Mouse (Mus musculus): ENCODE measurements at regions not wholly inside any gene's neighbourhood (a gene's known extent, or its start where the extent isn't known, plus 50 kb on each side); places are given as distances from the start of the nearest gene placed in this dataset.

DNA sequence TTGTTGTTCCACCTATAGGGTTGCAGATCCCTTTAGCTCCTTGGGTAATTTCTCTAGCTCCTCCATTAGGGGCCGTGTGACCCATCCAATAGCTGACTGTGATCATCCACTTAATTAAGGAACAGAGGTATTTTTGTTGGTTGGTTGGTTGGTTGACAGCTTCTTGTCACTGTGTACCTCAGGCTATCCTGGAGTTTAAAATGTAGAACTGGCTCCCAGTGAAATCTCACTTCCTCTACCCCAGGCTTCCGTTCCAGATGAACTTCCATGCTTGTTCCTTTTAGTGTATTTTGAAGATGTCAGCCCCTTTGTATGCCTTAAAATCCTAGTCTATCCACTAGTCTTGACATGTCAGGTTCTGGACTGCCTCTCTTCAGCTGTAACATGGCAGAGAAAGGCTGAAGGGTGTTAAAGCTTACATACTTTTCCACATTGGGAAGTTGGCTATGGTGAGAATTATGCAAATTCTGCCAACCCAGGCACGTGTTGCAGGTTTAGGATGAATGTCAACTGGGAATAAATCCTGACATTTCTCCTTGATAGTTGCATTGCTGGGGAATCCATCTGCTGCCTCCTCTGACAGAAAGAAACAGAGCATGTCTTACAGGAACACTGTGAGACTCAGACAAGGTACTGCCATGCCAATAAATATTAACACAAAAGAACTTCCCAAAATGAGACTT is 191.6 kb upstream of the Chl1 start:
- no peaks in the 10 kb centered on the region for H3K27me3 ChIP-seq (ENCODE audit: control insufficient read depth, insufficient read depth, low read length)
- H3K9me3 ChIP-seq (ENCODE audit: control insufficient read depth, low read length), result no peaks in the 10 kb centered on the region
- no peaks in the 10 kb centered on the region; the same call in 1 of the 2 replicates for H3K4me1 ChIP-seq (replicated peaks; ENCODE audit: control insufficient read depth, insufficient read depth, low read length)
- H3K27ac ChIP-seq (ENCODE audit: low read depth, low read length), result no peak overlapping the region
- ATAC-seq (replicated peaks; ENCODE audit: low FRiP score), result no peak
- no peak overlapping the region for H3K9ac ChIP-seq (ENCODE audit: low read length)
- no peak for DNase-seq (ENCODE audit: low spot score)
- H3K4me3 ChIP-seq (ENCODE audit: low read depth, low read length), result no peak overlapping the region
- no peaks in the 10 kb centered on the region for H3K36me3 ChIP-seq (ENCODE audit: control insufficient read depth, insufficient read depth, low read length)
- WGBS, result 81% methylated on average over 3 of the region's 3 CpGs
- no peak overlapping the region for H3K4me2 ChIP-seq (ENCODE audit: low read depth, low read length, severe bottlenecking)

DNA sequence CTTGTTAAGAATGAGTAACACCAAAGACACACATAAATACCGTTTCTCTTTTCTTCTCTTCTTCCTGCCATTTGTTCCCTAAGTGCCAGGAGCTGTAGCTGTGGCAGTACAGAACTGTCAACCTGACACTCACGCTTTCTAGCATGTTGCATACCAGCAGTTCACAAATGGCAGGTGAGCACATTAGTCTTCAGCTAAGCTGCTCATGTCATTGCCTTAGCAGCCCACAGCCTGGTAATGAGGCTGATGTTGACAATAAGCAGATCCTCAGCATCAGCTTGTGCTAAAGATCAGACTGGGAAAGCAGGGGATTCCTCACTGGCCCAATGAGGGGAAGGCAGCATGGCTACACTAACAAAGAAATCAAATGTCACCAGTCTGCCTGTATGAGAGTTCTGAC is 190.4 kb upstream of the Chl1 start:
- H3K4me2 ChIP-seq (ENCODE audit: low read depth, low read length, severe bottlenecking), result no peak overlapping the region
- DNase-seq (ENCODE audit: low spot score) (no peak), ATAC-seq (replicated peaks; ENCODE audit: low FRiP score) (no peak)
- H3K9me3 ChIP-seq (ENCODE audit: control insufficient read depth, low read length), result no peaks in the 10 kb centered on the region
- 85% methylated on average over 2 of the region's 2 CpGs for WGBS
- no peaks in the 10 kb centered on the region; the same call in 1 of the 2 replicates for H3K4me1 ChIP-seq (replicated peaks; ENCODE audit: control insufficient read depth, insufficient read depth, low read length)
- no peak overlapping the region for H3K4me3 ChIP-seq (ENCODE audit: low read depth, low read length)
- H3K27me3 ChIP-seq (ENCODE audit: control insufficient read depth, insufficient read depth, low read length), result no peaks in the 10 kb centered on the region
- no peaks in the 10 kb centered on the region for H3K36me3 ChIP-seq (ENCODE audit: control insufficient read depth, insufficient read depth, low read length)
- H3K9ac ChIP-seq (ENCODE audit: low read length), result no peak overlapping the region
- H3K27ac ChIP-seq (ENCODE audit: low read depth, low read length), result no peak overlapping the region

GRCm38 (mm10) chr6:103320550-103320949 is 189.8 kb upstream of the Chl1 start:
- no peak overlapping the region for H3K4me3 ChIP-seq (ENCODE audit: low read depth, low read length)
- no peaks in the 10 kb centered on the region; the same call in 1 of the 2 replicates for H3K4me1 ChIP-seq (replicated peaks; ENCODE audit: control insufficient read depth, insufficient read depth, low read length)
- H3K36me3 ChIP-seq (ENCODE audit: control insufficient read depth, insufficient read depth, low read length), result no peaks in the 10 kb centered on the region
- DNase-seq (ENCODE audit: low spot score) (no peak), ATAC-seq (replicated peaks; ENCODE audit: low FRiP score) (no peak)
- H3K27ac ChIP-seq (ENCODE audit: low read depth, low read length), result no peak overlapping the region
- H3K9me3 ChIP-seq (ENCODE audit: control insufficient read depth, low read length), result no peaks in the 10 kb centered on the region
- WGBS, result 73% methylated on average over 4 of the region's 4 CpGs
- no peaks in the 10 kb centered on the region for H3K27me3 ChIP-seq (ENCODE audit: control insufficient read depth, insufficient read depth, low read length)
- H3K4me2 ChIP-seq (ENCODE audit: low read depth, low read length, severe bottlenecking), result no peak overlapping the region
- no peak overlapping the region for H3K9ac ChIP-seq (ENCODE audit: low read length)

GRCm38 (mm10) chr6:103321058-103321457 is 189.3 kb upstream of the Chl1 start:
- Histone ChIP-seq H3K27me3 (ENCODE audit: control insufficient read depth, insufficient read depth, low read length) (no peaks in the 10 kb centered on the region), H3K4me2 (ENCODE audit: low read depth, low read length, severe bottlenecking) (no peak overlapping the region), H3K36me3 (ENCODE audit: control insufficient read depth, insufficient read depth, low read length) (no peaks in the 10 kb centered on the region), H3K27ac (ENCODE audit: low read depth, low read length) (no peak overlapping the region), H3K4me3 (ENCODE audit: low read depth, low read length) (no peak overlapping the region), H3K4me1 (replicated peaks; ENCODE audit: control insufficient read depth, insufficient read depth, low read length) (no peaks in the 10 kb centered on the region; the same call in 1 of the 2 replicates), H3K9me3 (ENCODE audit: control insufficient read depth, low read length) (no peaks in the 10 kb centered on the region), H3K9ac (ENCODE audit: low read length) (no peak overlapping the region)
- 87% methylated on average over 2 of the region's 2 CpGs for WGBS
- DNase-seq (ENCODE audit: low spot score) (no peak), ATAC-seq (replicated peaks; ENCODE audit: low FRiP score) (no peak)

- no peak overlapping the region for H3K4me3 ChIP-seq (ENCODE audit: low read depth, low read length)
- H3K9ac ChIP-seq (ENCODE audit: low read length), result no peak overlapping the region
- no peaks in the 10 kb centered on the region for H3K9me3 ChIP-seq (ENCODE audit: control insufficient read depth, low read length)
- no peaks in the 10 kb centered on the region for H3K36me3 ChIP-seq (ENCODE audit: control insufficient read depth, insufficient read depth, low read length)
- no peak overlapping the region for H3K27ac ChIP-seq (ENCODE audit: low read depth, low read length)
- ATAC-seq (replicated peaks; ENCODE audit: low FRiP score) (no peak), DNase-seq (ENCODE audit: low spot score) (no peak)
- H3K4me2 ChIP-seq (ENCODE audit: low read depth, low read length, severe bottlenecking), result no peak overlapping the region
- H3K27me3 ChIP-seq (ENCODE audit: control insufficient read depth, insufficient read depth, low read length), result no peaks in the 10 kb centered on the region
- no peaks in the 10 kb centered on the region for H3K4me1 ChIP-seq (replicated peaks; ENCODE audit: control insufficient read depth, insufficient read depth, low read length)
These were observed 187.9 kb upstream of the Chl1 start for GRCm38 (mm10) chr6:103322442-103322841.

DNA sequence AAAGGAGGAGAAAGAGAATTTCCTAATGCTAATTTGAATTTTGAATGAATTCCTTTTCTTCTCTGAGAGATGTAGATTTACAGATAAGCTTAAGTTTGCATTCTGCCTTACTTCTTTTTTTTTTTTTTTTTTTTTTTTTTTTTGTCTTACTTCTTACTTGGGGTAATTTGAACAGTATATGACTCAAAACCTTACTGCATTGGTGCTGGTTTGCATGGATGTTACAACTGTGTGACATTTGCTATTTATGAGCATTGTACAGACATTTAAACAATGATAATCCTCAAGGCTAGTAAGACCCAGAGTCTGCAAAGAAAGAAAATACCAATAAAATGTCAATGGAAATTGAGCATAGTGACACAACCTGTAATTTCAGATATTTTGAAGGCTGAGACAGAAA is 174.7 kb upstream of the Chl1 start:
- no peak overlapping the region for H3K9ac ChIP-seq (ENCODE audit: low read length)
- H3K4me2 ChIP-seq (ENCODE audit: low read depth, low read length, severe bottlenecking), result no peak overlapping the region
- H3K4me3 ChIP-seq (ENCODE audit: low read depth, low read length), result no peak overlapping the region
- 0 out of 2 replicates have a peak, but pooled peaks cover 2% of the 10 kb centered on the region for H3K4me1 ChIP-seq (replicated peaks; ENCODE audit: control insufficient read depth, insufficient read depth, low read length)
- no peaks in the 10 kb centered on the region for H3K36me3 ChIP-seq (ENCODE audit: control insufficient read depth, insufficient read depth, low read length)
- ATAC-seq (replicated peaks; ENCODE audit: low FRiP score) (no peak), DNase-seq (ENCODE audit: low spot score) (no peak)
- no peaks in the 10 kb centered on the region for H3K27me3 ChIP-seq (ENCODE audit: control insufficient read depth, insufficient read depth, low read length)
- H3K27ac ChIP-seq (ENCODE audit: low read depth, low read length), result no peak overlapping the region
- H3K9me3 ChIP-seq (ENCODE audit: control insufficient read depth, low read length), result no peaks in the 10 kb centered on the region

- WGBS, result 65% methylated on average over 7 of the region's 7 CpGs
These were observed 170.2 kb upstream of the Chl1 start for GRCm38 (mm10) chr6:103339961-103340732.

DNA sequence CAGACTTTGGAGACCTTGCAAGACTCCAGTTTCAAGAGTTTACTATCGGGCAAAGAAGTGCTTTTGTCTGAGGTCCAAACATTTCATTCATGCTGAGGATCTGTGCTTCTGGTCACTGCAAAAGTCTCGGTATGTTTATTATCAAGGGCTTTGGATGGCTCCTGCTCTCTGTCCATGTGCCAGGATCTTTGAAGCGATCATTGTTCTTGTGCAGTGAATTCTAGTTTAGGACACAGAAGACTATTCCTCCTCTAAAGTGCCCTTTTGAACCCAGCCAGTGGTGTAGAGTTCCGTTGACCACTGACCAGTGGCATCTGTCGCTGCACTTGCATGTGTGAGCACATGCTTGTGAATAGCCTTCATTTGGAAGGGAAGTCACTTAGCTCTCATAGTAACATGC is 166.9 kb upstream of the Chl1 start:
- DNase-seq (ENCODE audit: low spot score) (no peak), ATAC-seq (replicated peaks; ENCODE audit: low FRiP score) (no peak)
- 69% methylated on average over 5 of the region's 5 CpGs for WGBS
- H3K27ac ChIP-seq (ENCODE audit: low read depth, low read length), result no peak overlapping the region
- no peaks in the 10 kb centered on the region for H3K9me3 ChIP-seq (ENCODE audit: control insufficient read depth, low read length)
- H3K9ac ChIP-seq (ENCODE audit: low read length), result no peak overlapping the region
- 0 out of 2 replicates have a peak, but pooled peaks cover 2% of the 10 kb centered on the region for H3K4me1 ChIP-seq (replicated peaks; ENCODE audit: control insufficient read depth, insufficient read depth, low read length)
- H3K36me3 ChIP-seq (ENCODE audit: control insufficient read depth, insufficient read depth, low read length), result no peaks in the 10 kb centered on the region
- no peak overlapping the region for H3K4me2 ChIP-seq (ENCODE audit: low read depth, low read length, severe bottlenecking)
- H3K27me3 ChIP-seq (ENCODE audit: control insufficient read depth, insufficient read depth, low read length), result no peaks in the 10 kb centered on the region
- H3K4me3 ChIP-seq (ENCODE audit: low read depth, low read length), result no peak overlapping the region

More at GRCm38 (mm10) chr6:103339961-103340732, 170.2 kb upstream of the Chl1 start:
- Histone ChIP-seq H3K4me3 (ENCODE audit: low read depth, low read length) (no peak overlapping the region), H3K27me3 (ENCODE audit: control insufficient read depth, insufficient read depth, low read length) (no peaks in the 10 kb centered on the region), H3K9ac (ENCODE audit: low read length) (no peak overlapping the region), H3K36me3 (ENCODE audit: control insufficient read depth, insufficient read depth, low read length) (no peaks in the 10 kb centered on the region), H3K4me2 (ENCODE audit: low read depth, low read length, severe bottlenecking) (no peak overlapping the region), H3K9me3 (ENCODE audit: control insufficient read depth, low read length) (no peaks in the 10 kb centered on the region), H3K27ac (ENCODE audit: low read depth, low read length) (no peak overlapping the region), H3K4me1 (replicated peaks; ENCODE audit: control insufficient read depth, insufficient read depth, low read length) (0 out of 2 replicates have a peak, but pooled peaks cover 2% of the 10 kb centered on the region)
- ATAC-seq (replicated peaks; ENCODE audit: low FRiP score) (no peak), DNase-seq (ENCODE audit: low spot score) (no peak)

Measured in forebrain, embryonic 11.5 days (tissue).